Mouse (Mus musculus): Measurements from ENCODE around the gene Cd200r2. TPM values are rescaled to one million over a fixed set of nuclear protein-coding genes. Genes with fewer than 3 reads are reported as not detected.

Gene Cd200r2
- polyA plus RNA-seq, 1 experiment from 2014 or later: not detected

DNA sequence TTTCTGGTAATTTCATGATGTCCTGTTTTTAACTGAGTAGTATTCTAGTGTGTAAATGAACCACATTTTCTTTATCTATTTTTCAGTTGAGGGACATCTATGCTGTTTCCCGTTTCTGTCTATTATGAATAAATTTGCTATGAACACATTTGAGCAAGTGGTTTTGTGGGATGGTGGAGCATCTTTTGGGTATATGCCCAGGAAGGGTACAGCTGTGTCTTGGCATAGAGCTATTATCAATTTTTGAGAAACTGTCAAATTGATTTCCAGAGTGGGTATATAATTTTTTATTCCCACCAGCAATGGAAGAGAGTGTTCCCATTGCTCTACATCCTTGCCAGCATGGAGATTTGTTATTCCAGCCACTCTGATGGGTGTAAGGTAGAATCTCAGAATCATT is 65.1 kb downstream of the Cd200r2 start:
- H3K9ac ChIP-seq (ENCODE audit: low read length): no peak overlapping the region
- no peak overlapping the region for H3K27ac ChIP-seq (replicated peaks; ENCODE audit: low read depth, low read length)

GRCm38 (mm10) chr16:44943468-44943867 is 76.6 kb downstream of the Cd200r2 start, which contains the start of gene Cd200r3:
Gene Cd200r3 (plus strand): TSS chr16:44943678.
- Histone ChIP-seq H3K27ac (replicated peaks; ENCODE audit: low read depth, low read length) (no peak within 1 kb of the TSS), H3K36me3 (ENCODE audit: control insufficient read depth, insufficient read depth, low read length) (no peaks in the 10 kb centered on the region), H3K4me1 (ENCODE audit: control insufficient read depth, insufficient read depth, low read length) (no peaks in the 10 kb centered on the region), H3K4me2 (ENCODE audit: low read depth, severe bottlenecking) (no peak within 1 kb of the TSS), H3K9ac (ENCODE audit: low read length) (no peak within 1 kb of the TSS), H3K9me3 (ENCODE audit: control insufficient read depth, low read length) (no peaks in the 10 kb centered on the region), H3K4me3 (ENCODE audit: low read depth, low read length) (no peak within 1 kb of the TSS), H3K27me3 (ENCODE audit: control insufficient read depth, insufficient read depth, low read length) (no peaks in the 10 kb centered on the region)
- ATAC-seq (ENCODE audit: insufficient number of reproducible peaks, low FRiP score, low TSS enrichment, low read depth): no peak
- DNase-seq (ENCODE audit: low spot score): no peak
- WGBS: 70% methylated on average over 3 of the region's 3 CpGs

More for the DNA sequence above, 65.1 kb downstream of the Cd200r2 start:
- 83% methylated on average over 1 of the region's 1 CpGs for WGBS
- Histone ChIP-seq H3K4me2 (ENCODE audit: low read depth, severe bottlenecking) (no peak overlapping the region), H3K4me1 (ENCODE audit: control insufficient read depth, insufficient read depth, low read length) (no peaks in the 10 kb centered on the region), H3K36me3 (ENCODE audit: control insufficient read depth, insufficient read depth, low read length) (no peaks in the 10 kb centered on the region), H3K9me3 (ENCODE audit: control insufficient read depth, low read length) (no peaks in the 10 kb centered on the region), H3K4me3 (ENCODE audit: low read depth, low read length) (no peak overlapping the region), H3K27me3 (ENCODE audit: control insufficient read depth, insufficient read depth, low read length) (no peaks in the 10 kb centered on the region)
- ATAC-seq (ENCODE audit: insufficient number of reproducible peaks, low FRiP score, low TSS enrichment, low read depth) (no peak), DNase-seq (ENCODE audit: low spot score) (no peak)

GRCm38 (mm10) chr16:44951360-44952114 is 84.6 kb downstream of the Cd200r2 start:
- Histone ChIP-seq H3K27ac (replicated peaks; ENCODE audit: low read depth, low read length) (no peak overlapping the region), H3K27me3 (ENCODE audit: control insufficient read depth, insufficient read depth, low read length) (no peaks in the 10 kb centered on the region), H3K36me3 (ENCODE audit: control insufficient read depth, insufficient read depth, low read length) (no peaks in the 10 kb centered on the region), H3K4me3 (ENCODE audit: low read depth, low read length) (no peak overlapping the region), H3K9me3 (ENCODE audit: control insufficient read depth, low read length) (no peaks in the 10 kb centered on the region), H3K4me1 (ENCODE audit: control insufficient read depth, insufficient read depth, low read length) (no peaks in the 10 kb centered on the region), H3K9ac (ENCODE audit: low read length) (no peak overlapping the region), H3K4me2 (ENCODE audit: low read depth, severe bottlenecking) (no peak overlapping the region)
- ATAC-seq (ENCODE audit: insufficient number of reproducible peaks, low FRiP score, low TSS enrichment, low read depth): no peak
- WGBS: 78% methylated on average over 4 of the region's 4 CpGs
- no peak for DNase-seq (ENCODE audit: low spot score)

- Histone ChIP-seq H3K27ac (replicated peaks; ENCODE audit: low read depth, low read length) (no peak overlapping the region), H3K9ac (ENCODE audit: low read length) (no peak overlapping the region), H3K4me2 (ENCODE audit: low read depth, severe bottlenecking) (no peak overlapping the region), H3K4me1 (ENCODE audit: control insufficient read depth, insufficient read depth, low read length) (no peaks in the 10 kb centered on the region), H3K9me3 (ENCODE audit: control insufficient read depth, low read length) (no peaks in the 10 kb centered on the region), H3K27me3 (ENCODE audit: control insufficient read depth, insufficient read depth, low read length) (no peaks in the 10 kb centered on the region), H3K36me3 (ENCODE audit: control insufficient read depth, insufficient read depth, low read length) (no peaks in the 10 kb centered on the region), H3K4me3 (ENCODE audit: low read depth, low read length) (no peak overlapping the region)
- WGBS: 83% methylated on average over 2 of the region's 2 CpGs
- no peak for ATAC-seq (ENCODE audit: insufficient number of reproducible peaks, low FRiP score, low TSS enrichment, low read depth)
- DNase-seq (ENCODE audit: low spot score): no peak
These were observed 95.4 kb downstream of the Cd200r2 start for GRCm38 (mm10) chr16:44962296-44962695.

DNA sequence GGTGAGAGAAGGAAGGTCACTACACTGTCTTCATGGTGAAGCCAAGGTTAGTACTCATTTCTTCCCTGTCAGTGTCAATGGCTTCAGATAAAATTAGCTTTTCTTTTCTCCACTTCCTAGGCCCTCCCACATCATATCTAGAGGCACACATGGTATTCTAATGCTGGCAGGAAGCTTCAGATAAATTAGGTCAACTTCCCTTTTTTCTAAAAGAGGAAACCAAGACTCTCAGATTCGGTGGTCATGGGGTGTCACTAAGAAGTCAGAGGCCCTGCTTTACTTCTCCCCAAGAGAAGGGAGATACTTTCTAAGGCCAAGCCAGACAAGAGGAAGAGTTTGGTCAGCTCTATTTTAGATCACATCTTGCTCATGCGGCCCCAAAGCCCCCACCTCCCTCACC is 95.9 kb downstream of the Cd200r2 start:
- H3K4me1 ChIP-seq (ENCODE audit: control insufficient read depth, insufficient read depth, low read length): no peaks in the 10 kb centered on the region
- H3K27me3 ChIP-seq (ENCODE audit: control insufficient read depth, insufficient read depth, low read length): no peaks in the 10 kb centered on the region
- H3K4me3 ChIP-seq (ENCODE audit: low read depth, low read length): no peak overlapping the region
- H3K9me3 ChIP-seq (ENCODE audit: control insufficient read depth, low read length): no peaks in the 10 kb centered on the region
- no peak overlapping the region for H3K27ac ChIP-seq (replicated peaks; ENCODE audit: low read depth, low read length)
- H3K9ac ChIP-seq (ENCODE audit: low read length): no peak overlapping the region
- ATAC-seq (ENCODE audit: insufficient number of reproducible peaks, low FRiP score, low TSS enrichment, low read depth) (no peak), DNase-seq (ENCODE audit: low spot score) (no peak)
- H3K4me2 ChIP-seq (ENCODE audit: low read depth, severe bottlenecking): no peak overlapping the region
- H3K36me3 ChIP-seq (ENCODE audit: control insufficient read depth, insufficient read depth, low read length): no peaks in the 10 kb centered on the region
- 89% methylated on average over 2 of the region's 2 CpGs for WGBS

- no peak overlapping the region for H3K9ac ChIP-seq (ENCODE audit: low read length)
- no peaks in the 10 kb centered on the region for H3K36me3 ChIP-seq (ENCODE audit: control insufficient read depth, insufficient read depth, low read length)
- no peaks in the 10 kb centered on the region for H3K27me3 ChIP-seq (ENCODE audit: control insufficient read depth, insufficient read depth, low read length)
- H3K4me1 ChIP-seq (ENCODE audit: control insufficient read depth, insufficient read depth, low read length): no peaks in the 10 kb centered on the region
- H3K4me2 ChIP-seq (ENCODE audit: low read depth, severe bottlenecking): no peak overlapping the region
- DNase-seq (ENCODE audit: low spot score): no peak
- ATAC-seq (ENCODE audit: insufficient number of reproducible peaks, low FRiP score, low TSS enrichment, low read depth): no peak
- no peak overlapping the region for H3K27ac ChIP-seq (replicated peaks; ENCODE audit: low read depth, low read length)
- WGBS: 88% methylated on average over 6 of the region's 6 CpGs
- no peaks in the 10 kb centered on the region for H3K9me3 ChIP-seq (ENCODE audit: control insufficient read depth, low read length)
- no peak overlapping the region for H3K4me3 ChIP-seq (ENCODE audit: low read depth, low read length)
These were observed 97.9 kb downstream of the Cd200r2 start for GRCm38 (mm10) chr16:44964526-44965374.

DNA sequence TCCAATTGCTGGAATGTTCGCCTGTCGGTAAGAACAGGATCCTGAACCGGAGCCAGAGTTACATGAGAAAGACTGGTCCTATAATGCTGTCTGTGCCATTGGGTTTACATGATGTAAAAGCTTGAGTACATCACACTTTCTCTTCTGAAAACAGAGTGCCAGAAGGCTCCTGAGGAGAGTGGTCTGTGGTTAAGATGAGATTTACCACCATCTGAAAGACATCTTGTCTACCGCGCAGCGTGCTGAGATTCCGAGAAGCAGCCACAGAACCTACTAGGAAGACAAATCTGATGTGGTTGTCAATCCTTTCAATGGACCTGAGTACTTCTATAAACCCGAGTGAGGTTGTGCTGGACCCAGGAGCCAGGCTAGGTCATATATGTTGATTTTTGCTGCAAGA is 98.5 kb downstream of the Cd200r2 start:
- 92% methylated on average over 8 of the region's 8 CpGs for WGBS
- no peaks in the 10 kb centered on the region for H3K36me3 ChIP-seq (ENCODE audit: control insufficient read depth, insufficient read depth, low read length)
- DNase-seq (ENCODE audit: low spot score) (no peak), ATAC-seq (ENCODE audit: insufficient number of reproducible peaks, low FRiP score, low TSS enrichment, low read depth) (no peak)
- no peak overlapping the region for H3K4me3 ChIP-seq (ENCODE audit: low read depth, low read length)
- H3K9me3 ChIP-seq (ENCODE audit: control insufficient read depth, low read length): no peaks in the 10 kb centered on the region
- H3K4me1 ChIP-seq (ENCODE audit: control insufficient read depth, insufficient read depth, low read length): no peaks in the 10 kb centered on the region
- H3K27ac ChIP-seq (replicated peaks; ENCODE audit: low read depth, low read length): no peak overlapping the region
- H3K9ac ChIP-seq (ENCODE audit: low read length): no peak overlapping the region
- no peak overlapping the region for H3K4me2 ChIP-seq (ENCODE audit: low read depth, severe bottlenecking)
- H3K27me3 ChIP-seq (ENCODE audit: control insufficient read depth, insufficient read depth, low read length): no peaks in the 10 kb centered on the region

Data from limb, embryonic 11.5 days (tissue).